Mouse (Mus musculus) lung, adult 2 months (tissue): Measurements from ENCODE around the gene Tmem150a.

Experiments used
- CTCF ChIP-seq: fragments of 200-500 bp; IDR thresholded peaks from 2 replicates; pipeline ENCODE4 v1.5.1; 2011; ENCODE audit warnings: mild to moderate bottlenecking, low read length, control low read depth; ENCODE audit not compliant: insufficient read depth
- POLR2A ChIP-seq: fragments of 200-500 bp; IDR thresholded peaks from 2 replicates; pipeline ENCODE4 v1.6.1; 2011; ENCODE audit warnings: low read depth, mild to moderate bottlenecking, control low read depth, low read length, borderline replicate concordance; ENCODE audit errors: extremely low read depth

- TF ChIP-seq CTCF: no peak
- TF ChIP-seq POLR2A: no peak
Observed at GRCm38 (mm10) chr6:72396837-72397251, 41.6 kb downstream of the Tmem150a start.
